Mouse (Mus musculus) gastrocnemius, adult 8-10 months (tissue): Measurements from ENCODE around the gene Gm45021. TPM values are rescaled to one million over a fixed set of nuclear protein-coding genes. Genes with fewer than 3 reads are reported as not detected.

Experiments
- DNase-seq, 2 experiments: peaks; one replicate each; pipeline ENCODE4 v3.0.0; 2022; ENCODE audit warnings: low spot score in 2 of 2
- total RNA-seq, 4 experiments: library from RNA; stranded (reverse); gene quantifications; 2 replicates each; pipeline ENCODE4 v1.2.4; 2022

Gene Gm45021
- total RNA-seq: not detected

GRCm38 (mm10) chr6:48589194-48589750 lies at the start of gene Gm45021:
Gene Gm45021, plus strand, starts transcription at chr6:48589610.
- DNase-seq: no peak

- DNase-seq: no peak
Measured at GRCm38 (mm10) chr6:48539860-48540259, 49.5 kb upstream of the Gm45021 start.

GRCm38 (mm10) chr6:48540721-48541120 lies 48.7 kb upstream of the Gm45021 start:
- DNase-seq: no peak

- peak; percentile 76 to 87 for DNase-seq
Measured at GRCm38 (mm10) chr6:48541560-48542450, 47.6 kb upstream of the Gm45021 start.

GRCm38 (mm10) chr6:48542631-48543030 lies 46.8 kb upstream of the Gm45021 start:
- no peak for DNase-seq

- no peak for DNase-seq
Measured at GRCm38 (mm10) chr6:48545251-48545650, 44.2 kb upstream of the Gm45021 start.

- no peak for DNase-seq
Measured at GRCm38 (mm10) chr6:48546271-48546670, 43.1 kb upstream of the Gm45021 start.

GRCm38 (mm10) chr6:48546858-48547257 lies 42.6 kb upstream of the Gm45021 start:
- DNase-seq: no peak

- no peak for DNase-seq
Measured at GRCm38 (mm10) chr6:48548314-48548713, 41.1 kb upstream of the Gm45021 start.

GRCm38 (mm10) chr6:48552918-48553317 lies 36.5 kb upstream of the Gm45021 start:
- DNase-seq: no peak

GRCm38 (mm10) chr6:48553819-48554218 lies 35.6 kb upstream of the Gm45021 start:
- peak; percentile 64 to 77 for DNase-seq

GRCm38 (mm10) chr6:48554280-48555103 lies 34.9 kb upstream of the Gm45021 start, which contains the start of gene Lrrc61:
Gene Lrrc61, plus strand, starts transcription at chr6:48554796.
- DNase-seq: peak; percentile 99

- peak in 1 of 2 experiments; percentile 42 for DNase-seq
Measured at GRCm38 (mm10) chr6:48555104-48555890, 34.1 kb upstream of the Gm45021 start.

GRCm38 (mm10) chr6:48555956-48556355 lies 33.5 kb upstream of the Gm45021 start:
- DNase-seq: no peak

- no peak for DNase-seq
Measured at GRCm38 (mm10) chr6:48565693-48566310, 23.6 kb upstream of the Gm45021 start.

- DNase-seq: no peak
Measured at GRCm38 (mm10) chr6:48566312-48566711, 23.1 kb upstream of the Gm45021 start.

GRCm38 (mm10) chr6:48568036-48568984 lies 21.1 kb upstream of the Gm45021 start:
- DNase-seq: peak in 1 of 2 experiments; percentile 22

GRCm38 (mm10) chr6:48569065-48569807 lies 20.2 kb upstream of the Gm45021 start:
- no peak for DNase-seq

- DNase-seq: no peak
Measured at GRCm38 (mm10) chr6:48572014-48572413, 17.4 kb upstream of the Gm45021 start.
